Mouse (Mus musculus) midbrain, embryonic 11.5 days (tissue): ENCODE measurements around the gene Cog3. TPM values are rescaled to one million over a fixed set of nuclear protein-coding genes. Genes with fewer than 3 reads are reported as not detected.

ENCODE experiments used
- ATAC-seq: fragments of 200-750 bp; cut with Nextera tagmentation; 2 replicates; pipeline ENCODE4 v1.8.0; 2017; ENCODE audit warnings: moderate TSS enrichment, moderate library complexity; ENCODE audit not compliant: low FRiP score
- DNase-seq: peaks from one replicate; pipeline ENCODE4 v3.0.0; 2015; ENCODE audit warnings: low spot score; ENCODE audit errors: missing footprints
- H3K27ac ChIP-seq: fragments of 300-500 bp; sonication (generic); 2 replicates; pipeline ENCODE4 v1.5.1; 2014; ENCODE audit warnings: low read depth, low read length
- H3K27me3 ChIP-seq: fragments of 300-500 bp; sonication (generic); 2 replicates; pipeline ENCODE4 v1.6.1; 2014; ENCODE audit warnings: mild to moderate bottlenecking, low read length, moderate library complexity, mixed read lengths; ENCODE audit not compliant: control insufficient read depth, insufficient read depth
- H3K36me3 ChIP-seq: fragments of 300-500 bp; sonication (generic); 2 replicates; pipeline ENCODE4 v1.6.1; 2014; ENCODE audit warnings: mild to moderate bottlenecking, low read length, moderate library complexity, mixed read lengths; ENCODE audit not compliant: control insufficient read depth, insufficient read depth
- H3K4me1 ChIP-seq: fragments of 300-500 bp; sonication (generic); 2 replicates; pipeline ENCODE4 v1.6.1; 2014; ENCODE audit warnings: low read length; ENCODE audit not compliant: control insufficient read depth, insufficient read depth
- H3K4me2 ChIP-seq: fragments of 300-500 bp; sonication (generic); 2 replicates; pipeline ENCODE4 v1.6.1; 2014; ENCODE audit warnings: mild to moderate bottlenecking, moderate library complexity
- H3K4me3 ChIP-seq: fragments of 300-500 bp; sonication (generic); 2 replicates; pipeline ENCODE4 v1.5.1; 2014; ENCODE audit warnings: low read depth, low read length
- H3K9ac ChIP-seq: fragments of 300-500 bp; sonication (generic); 2 replicates; pipeline ENCODE4 v1.6.1; 2014; ENCODE audit warnings: low read length
- H3K9me3 ChIP-seq: fragments of 300-500 bp; sonication (generic); 2 replicates; pipeline ENCODE4 v1.6.1; 2016; ENCODE audit warnings: low read length; ENCODE audit not compliant: control insufficient read depth
- WGBS: fragments of 180-500 bp; shearing (Covaris S2); extraction: QIAGEN DNeasy Blood & Tissue Kit; methylation state at CpG from one replicate; pipeline ENCODE4 v1.1.7; 2014; 5-methylcytosine and 5-hydroxymethylcytosine counted together
- polyA plus RNA-seq: library from polyadenylated mRNA; unstranded; fragments of >200 nt; fragmentation: Nextera tagmentation; extraction: Ambion mirVana; gene quantifications from 2 replicates; pipeline ENCODE4 v1.2.1, GENCODE M21; 2014

The Cog3 gene
- 23.3 and 27.5 TPM in 2 replicates for polyA plus RNA-seq

GRCm38 (mm10) chr14:75753991-75754817 is at the start of gene Cog3:
Cog3 (minus strand) TSS chr14:75754517.
- WGBS, result under 1% methylated on average over 64 of the region's 78 CpGs
- H3K27me3 ChIP-seq, result no peaks in the 10 kb centered on the region
- H3K36me3 ChIP-seq, result no peaks in the 10 kb centered on the region
- H3K4me3 ChIP-seq, result peak within 1 kb of the TSS; percentile 67
- H3K9me3 ChIP-seq, result no peaks in the 10 kb centered on the region
- peak within 1 kb of the TSS; percentile 65 for H3K27ac ChIP-seq
- peak within 1 kb of the TSS; percentile 80 for H3K4me2 ChIP-seq
- peaks cover 10% of the 10 kb centered on the region for H3K4me1 ChIP-seq
- DNase-seq (peak; percentile 99), ATAC-seq (peak; percentile 98)
- H3K9ac ChIP-seq, result peak within 1 kb of the TSS; percentile 83

- no peak for DNase-seq
- H3K27ac ChIP-seq, result no peak overlapping the region
Observed at GRCm38 (mm10) chr14:75797769-75798386, 43.6 kb upstream of the Cog3 start.

GRCm38 (mm10) chr14:75795918-75796317 is 41.6 kb upstream of the Cog3 start:
- Histone ChIP-seq H3K4me2 (no peak overlapping the region), H3K36me3 (no peaks in the 10 kb centered on the region), H3K9me3 (no peaks in the 10 kb centered on the region), H3K9ac (no peak overlapping the region), H3K4me1 (no peaks in the 10 kb centered on the region), H3K27ac (no peak overlapping the region), H3K27me3 (no peaks in the 10 kb centered on the region), H3K4me3 (no peak overlapping the region)
- ATAC-seq (no peak), DNase-seq (no peak)
- WGBS, result 90% methylated on average over 4 of the region's 4 CpGs

More at GRCm38 (mm10) chr14:75797769-75798386, 43.6 kb upstream of the Cog3 start:
- H3K4me2 ChIP-seq, result no peak overlapping the region
- H3K27me3 ChIP-seq, result no peaks in the 10 kb centered on the region
- H3K4me1 ChIP-seq, result no peaks in the 10 kb centered on the region
- no peaks in the 10 kb centered on the region for H3K36me3 ChIP-seq
- H3K9ac ChIP-seq, result no peak overlapping the region
- H3K4me3 ChIP-seq, result no peak overlapping the region
- ATAC-seq, result no peak
- no peaks in the 10 kb centered on the region for H3K9me3 ChIP-seq
- 58% methylated on average over 5 of the region's 5 CpGs for WGBS

GRCm38 (mm10) chr14:75794726-75795125 is 40.4 kb upstream of the Cog3 start:
- no peak for ATAC-seq
- Histone ChIP-seq H3K9ac (no peak overlapping the region), H3K9me3 (no peaks in the 10 kb centered on the region)

GRCm38 (mm10) chr14:75794324-75794723 is 40.0 kb upstream of the Cog3 start:
- Histone ChIP-seq H3K9me3 (no peaks in the 10 kb centered on the region), H3K36me3 (no peaks in the 10 kb centered on the region), H3K4me2 (no peak overlapping the region), H3K27me3 (0 out of 2 replicates have a peak, but pooled peaks cover 2% of the 10 kb centered on the region), H3K4me1 (no peaks in the 10 kb centered on the region), H3K27ac (no peak overlapping the region), H3K9ac (no peak overlapping the region), H3K4me3 (no peak overlapping the region)
- ATAC-seq, result no peak
- DNase-seq, result no peak
- 69% methylated on average over 6 of the region's 6 CpGs for WGBS

More at GRCm38 (mm10) chr14:75794726-75795125, 40.4 kb upstream of the Cog3 start:
- 71% methylated on average over 5 of the region's 5 CpGs for WGBS
- no peak for DNase-seq
- Histone ChIP-seq H3K4me3 (no peak overlapping the region), H3K4me2 (no peak overlapping the region), H3K27ac (no peak overlapping the region), H3K36me3 (no peaks in the 10 kb centered on the region), H3K27me3 (0 out of 2 replicates have a peak, but pooled peaks cover 2% of the 10 kb centered on the region), H3K4me1 (no peaks in the 10 kb centered on the region)

- no peak overlapping the region for H3K27ac ChIP-seq
- H3K9ac ChIP-seq, result no peak overlapping the region
- no peak for DNase-seq
- H3K4me2 ChIP-seq, result no peak overlapping the region
- H3K4me1 ChIP-seq, result no peaks in the 10 kb centered on the region
- 89% methylated on average over 4 of the region's 4 CpGs for WGBS
- no peak overlapping the region for H3K4me3 ChIP-seq
- no peaks in the 10 kb centered on the region for H3K9me3 ChIP-seq
- H3K36me3 ChIP-seq, result no peaks in the 10 kb centered on the region
- H3K27me3 ChIP-seq, result peaks cover 4% of the 10 kb centered on the region
- no peak for ATAC-seq
Observed at GRCm38 (mm10) chr14:75793110-75793509, 38.8 kb upstream of the Cog3 start.

- H3K4me1 ChIP-seq, result no peaks in the 10 kb centered on the region
- DNase-seq, result no peak
- WGBS, result 89% methylated on average over 3 of the region's 3 CpGs
- H3K4me2 ChIP-seq, result no peak overlapping the region
- ATAC-seq, result no peak
- H3K27ac ChIP-seq, result no peak overlapping the region
- no peak overlapping the region for H3K4me3 ChIP-seq
- no peaks in the 10 kb centered on the region for H3K9me3 ChIP-seq
- peaks cover 5% of the 10 kb centered on the region for H3K27me3 ChIP-seq
- no peaks in the 10 kb centered on the region for H3K36me3 ChIP-seq
- H3K9ac ChIP-seq, result no peak overlapping the region
Observed at GRCm38 (mm10) chr14:75791372-75791771, 37.1 kb upstream of the Cog3 start.

- Histone ChIP-seq H3K4me2 (no peak overlapping the region), H3K4me1 (no peaks in the 10 kb centered on the region), H3K27ac (no peak overlapping the region), H3K36me3 (no peaks in the 10 kb centered on the region), H3K4me3 (no peak overlapping the region), H3K9ac (no peak overlapping the region), H3K27me3 (peaks cover 5% of the 10 kb centered on the region), H3K9me3 (no peaks in the 10 kb centered on the region)
- no peak for DNase-seq
- WGBS, result 88% methylated on average over 3 of the region's 3 CpGs
- ATAC-seq, result no peak
Observed at GRCm38 (mm10) chr14:75790411-75790996, 36.2 kb upstream of the Cog3 start.

GRCm38 (mm10) chr14:75789291-75789690 is 35.0 kb upstream of the Cog3 start:
- 90% methylated on average over 6 of the region's 6 CpGs for WGBS

More at GRCm38 (mm10) chr14:75789291-75789690, 35.0 kb upstream of the Cog3 start:
- Histone ChIP-seq H3K9me3 (no peaks in the 10 kb centered on the region), H3K27me3 (peaks cover 5% of the 10 kb centered on the region), H3K27ac (no peak overlapping the region), H3K9ac (no peak overlapping the region), H3K4me2 (no peak overlapping the region), H3K4me3 (no peak overlapping the region), H3K4me1 (no peaks in the 10 kb centered on the region), H3K36me3 (no peaks in the 10 kb centered on the region)
- DNase-seq, result no peak
- ATAC-seq, result no peak
